Mouse (Mus musculus) limb, embryonic 15.5 days (tissue): ENCODE data around the gene Rpl23. TPM values are rescaled to one million over a fixed set of nuclear protein-coding genes. Genes with fewer than 3 reads are reported as not detected.
"Not testable (repeated sequence)": the region's sequence is repeated elsewhere in the genome, so short reads cannot be mapped to it uniquely, and the experiment has no call there.

ENCODE experiments used
- ATAC-seq: fragments of 200-750 bp; cut with Nextera tagmentation; 2 replicates; pipeline ENCODE4 v1.8.0; 2017; ENCODE audit warnings: low read depth, moderate TSS enrichment; ENCODE audit not compliant: insufficient number of reproducible peaks, low FRiP score, low TSS enrichment
- H3K27ac ChIP-seq: fragments of 300-500 bp; sonication (generic); 2 replicates; pipeline ENCODE4 v1.5.1; 2015; ENCODE audit warnings: moderate library complexity, mild to moderate bottlenecking, inconsistent platforms
- H3K27me3 ChIP-seq: fragments of 300-500 bp; sonication (generic); 2 replicates; pipeline ENCODE4 v1.6.1; 2015; ENCODE audit warnings: inconsistent platforms
- H3K36me3 ChIP-seq: fragments of 300-500 bp; sonication (generic); 2 replicates; pipeline ENCODE4 v1.6.1; 2015; ENCODE audit warnings: inconsistent platforms
- H3K4me1 ChIP-seq: fragments of 300-500 bp; sonication (generic); 2 replicates; pipeline ENCODE4 v1.6.1; 2015; ENCODE audit warnings: inconsistent platforms
- H3K4me2 ChIP-seq: fragments of 300-500 bp; sonication (generic); 2 replicates; pipeline ENCODE4 v1.6.1; 2015; ENCODE audit warnings: mild to moderate bottlenecking, inconsistent platforms
- H3K4me3 ChIP-seq: fragments of 300-500 bp; sonication (generic); 2 replicates; pipeline ENCODE4 v1.5.1; 2015; ENCODE audit warnings: mild to moderate bottlenecking, inconsistent platforms
- H3K9ac ChIP-seq: fragments of 300-500 bp; sonication (generic); 2 replicates; pipeline ENCODE4 v1.6.1; 2015; ENCODE audit warnings: inconsistent platforms
- H3K9me3 ChIP-seq: fragments of 300-500 bp; sonication (generic); 2 replicates; pipeline ENCODE4 v1.6.1; 2016; ENCODE audit warnings: inconsistent platforms
- WGBS: fragments of 180-500 bp; shearing (Covaris S2); methylation state at CpG from one replicate; pipeline ENCODE4 v1.1.7; 2015; 5-methylcytosine and 5-hydroxymethylcytosine counted together
- polyA plus RNA-seq: library from polyadenylated mRNA; unstranded; fragments of >200 nt; fragmentation: Nextera tagmentation; extraction: Ambion mirVana; gene quantifications from 2 replicates; pipeline ENCODE4 v1.2.1, GENCODE M21; 2015

Gene Rpl23
- polyA plus RNA-seq, 1 experiment from 2014 or later: 586 TPM

DNA sequence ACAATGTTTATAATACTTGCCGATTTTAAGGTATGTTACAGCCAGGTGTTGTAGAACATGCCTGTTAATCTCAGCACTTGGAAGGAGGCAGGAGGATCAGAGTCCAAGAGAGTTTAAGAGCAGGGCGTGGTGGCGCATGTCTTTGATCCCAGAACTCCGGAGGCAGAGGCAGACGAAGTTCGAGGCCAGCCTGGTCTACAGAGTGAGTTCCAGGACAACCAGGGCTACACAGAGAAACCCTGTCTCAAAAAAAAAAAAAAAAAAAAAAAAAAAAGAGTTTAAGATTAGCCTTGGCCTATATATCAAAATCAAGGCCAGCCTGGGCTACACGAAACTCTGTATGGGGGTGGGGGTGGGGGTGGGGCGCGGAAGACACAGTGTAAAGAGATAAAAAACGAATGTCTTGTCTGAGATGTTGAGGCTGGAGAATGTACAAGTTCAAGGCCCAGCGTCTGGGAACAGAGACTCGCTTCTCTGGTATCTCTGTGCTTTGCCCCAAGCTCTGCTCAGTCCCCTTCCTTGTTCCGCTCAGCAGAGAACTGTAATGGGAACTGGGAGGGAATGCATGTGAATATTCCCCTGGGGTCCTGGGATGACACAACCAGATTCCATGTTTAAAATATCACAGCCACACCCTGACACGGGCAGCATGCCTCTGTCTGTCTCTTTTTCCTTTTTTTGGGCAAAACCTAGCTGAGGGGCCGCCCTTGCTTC, 15.3 kb upstream of the Rpl23 start:
- Histone ChIP-seq H3K9ac (no peak overlapping the region), H3K36me3 (0 out of 2 replicates have a peak, but pooled peaks cover 5% of the 10 kb centered on the region), H3K27ac (peak overlapping the region; percentile 63), H3K4me2 (peak overlapping the region; percentile 88; the same call in 1 of the 2 replicates), H3K9me3 (no peaks in the 10 kb centered on the region), H3K4me1 (peaks cover 27% of the 10 kb centered on the region), H3K27me3 (no peaks in the 10 kb centered on the region), H3K4me3 (no peak overlapping the region)
- no peak for ATAC-seq
- WGBS: 54% methylated on average over 15 of the region's 15 CpGs

DNA sequence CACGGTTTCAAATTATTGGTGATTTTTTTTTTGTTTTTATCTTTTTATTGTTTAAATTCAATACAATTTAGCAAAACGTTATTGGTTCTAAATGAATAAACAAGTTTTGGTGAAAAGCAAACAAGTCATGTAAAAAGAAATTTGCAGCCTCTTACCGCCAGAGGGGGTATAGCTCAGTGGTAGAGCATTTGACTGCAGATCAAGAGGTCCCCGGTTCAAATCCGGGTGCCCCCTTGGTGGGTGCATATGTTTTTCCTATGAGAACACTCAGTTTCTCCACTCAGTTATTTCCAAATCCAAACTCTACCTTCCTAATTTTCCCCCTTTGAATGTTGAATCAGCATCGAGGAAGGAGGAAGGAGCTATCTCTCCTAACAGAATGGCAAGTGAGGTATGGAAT, 14.7 kb upstream of the Rpl23 start:
- Histone ChIP-seq H3K4me3 (no peak overlapping the region), H3K4me2 (no peak overlapping the region), H3K4me1 (peaks cover 21% of the 10 kb centered on the region), H3K9me3 (no peaks in the 10 kb centered on the region), H3K36me3 (no peaks in the 10 kb centered on the region), H3K9ac (no peak overlapping the region), H3K27me3 (no peaks in the 10 kb centered on the region), H3K27ac (no peak overlapping the region)
- no peak for ATAC-seq
- 6% methylated on average over 6 of the region's 6 CpGs for WGBS

DNA sequence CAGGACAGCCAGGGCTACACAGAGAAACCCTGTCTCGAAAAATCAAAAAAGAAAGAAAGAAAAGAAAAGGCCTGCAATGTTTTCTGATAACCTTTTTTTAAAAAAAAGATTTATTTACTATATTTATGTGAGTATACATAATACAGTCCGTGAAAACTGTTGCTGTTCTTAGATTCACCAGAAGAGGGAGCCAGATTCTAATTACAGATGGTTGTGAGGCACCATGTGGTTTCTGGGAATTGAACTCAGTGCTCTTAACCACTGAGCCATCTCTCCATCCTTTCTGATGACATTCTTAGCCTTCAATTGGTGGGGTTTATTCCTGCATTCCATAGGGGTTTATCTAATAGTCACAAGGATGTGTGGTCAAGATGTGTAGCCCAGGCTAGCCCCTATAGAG, 10.9 kb upstream of the Rpl23 start:
- no peaks in the 10 kb centered on the region for H3K9me3 ChIP-seq
- no peaks in the 10 kb centered on the region for H3K27me3 ChIP-seq
- peaks cover 6% of the 10 kb centered on the region for H3K4me1 ChIP-seq
- H3K4me3 ChIP-seq: no peak overlapping the region
- no peak overlapping the region for H3K4me2 ChIP-seq
- 5% methylated on average over 2 of the region's 2 CpGs for WGBS
- no peak for ATAC-seq
- no peak overlapping the region for H3K27ac ChIP-seq
- H3K36me3 ChIP-seq: no peaks in the 10 kb centered on the region
- no peak overlapping the region for H3K9ac ChIP-seq

DNA sequence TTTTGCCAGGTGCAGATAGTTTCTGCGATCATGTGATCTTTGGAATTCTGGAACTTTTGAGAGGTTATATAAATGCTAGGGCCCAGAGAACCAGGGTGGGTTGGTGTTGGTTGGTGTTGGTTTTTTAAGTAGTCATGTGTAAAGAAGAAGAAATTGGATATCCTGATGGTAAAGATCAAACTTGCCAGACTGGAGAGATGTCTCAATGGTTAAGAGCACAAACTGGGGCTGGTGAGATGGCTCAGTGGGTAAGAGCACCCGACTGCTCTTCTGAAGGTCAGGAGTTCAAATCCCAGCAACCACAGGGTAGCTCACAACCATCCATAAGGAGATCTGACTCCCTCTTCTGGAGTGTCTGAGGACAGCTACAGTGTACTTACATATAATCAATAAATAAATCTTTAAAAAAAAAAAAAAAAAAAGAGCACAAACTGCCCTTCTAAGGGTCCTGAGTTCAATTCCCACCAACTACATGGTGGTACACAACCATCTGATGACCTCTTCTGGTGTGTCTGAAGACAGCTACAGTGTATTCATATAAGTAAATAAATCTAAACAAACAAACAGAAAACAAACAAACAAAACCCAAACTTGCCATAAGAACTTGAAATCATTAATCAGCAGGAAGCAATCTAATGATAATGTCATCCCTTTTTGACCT, 8.7 kb upstream of the Rpl23 start:
- not testable (repeated sequence) for H3K9me3 ChIP-seq, H3K36me3 ChIP-seq, H3K27me3 ChIP-seq, H3K4me2 ChIP-seq, H3K9ac ChIP-seq, H3K4me1 ChIP-seq, ATAC-seq, H3K4me3 ChIP-seq, H3K27ac ChIP-seq
- 86% methylated on average over 2 of the region's 2 CpGs for WGBS

DNA sequence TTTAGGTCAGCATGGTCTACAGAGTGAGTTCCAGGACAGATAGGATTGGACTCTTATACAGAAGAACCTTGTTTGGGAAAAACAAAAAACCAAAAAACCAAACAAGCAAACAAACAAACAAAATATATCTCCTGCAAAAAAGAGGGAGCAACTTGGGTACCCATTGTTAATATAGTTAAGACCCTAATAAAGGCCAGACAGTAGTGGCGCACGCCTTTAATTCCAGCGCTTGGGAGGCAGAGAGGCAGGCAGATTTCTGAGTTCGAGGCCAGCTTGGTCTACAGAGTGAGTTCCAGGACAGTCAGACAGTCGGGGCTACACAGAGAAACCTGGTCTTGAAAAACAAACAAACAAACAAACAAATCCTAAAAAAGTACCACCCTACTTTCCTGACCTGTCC, 7.5 kb upstream of the Rpl23 start:
- H3K4me3 ChIP-seq: no peak overlapping the region
- H3K27me3 ChIP-seq: no peaks in the 10 kb centered on the region
- H3K27ac ChIP-seq: no peak overlapping the region
- H3K4me2 ChIP-seq: no peak overlapping the region
- ATAC-seq: no peak
- no peak overlapping the region for H3K9ac ChIP-seq
- H3K9me3 ChIP-seq: no peaks in the 10 kb centered on the region
- no peaks in the 10 kb centered on the region for H3K4me1 ChIP-seq
- 85% methylated on average over 5 of the region's 5 CpGs for WGBS
- no peaks in the 10 kb centered on the region for H3K36me3 ChIP-seq

DNA sequence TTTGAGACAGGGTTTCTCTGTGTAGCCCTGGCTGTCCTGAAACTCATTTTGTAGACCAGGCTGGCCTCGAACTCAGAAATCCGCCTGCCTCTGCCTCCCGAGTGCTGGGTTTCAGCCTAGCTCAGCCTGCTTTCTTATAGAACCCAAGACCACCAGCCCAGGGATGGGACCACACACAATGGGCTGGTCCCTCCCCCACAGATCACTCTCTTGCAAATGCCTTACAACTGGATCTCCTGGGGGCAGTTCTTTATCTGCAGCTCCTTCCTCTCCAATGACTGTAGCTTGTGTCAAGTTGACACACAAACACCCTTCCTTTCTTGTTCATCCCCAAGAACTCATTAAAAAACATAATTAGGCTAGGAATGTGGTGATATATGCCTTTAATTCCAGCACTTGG, 5.7 kb upstream of the Rpl23 start:
- Histone ChIP-seq H3K4me3 (no peak overlapping the region), H3K4me1 (0 out of 2 replicates have a peak, but pooled peaks cover 2% of the 10 kb centered on the region), H3K9me3 (no peaks in the 10 kb centered on the region), H3K27me3 (no peaks in the 10 kb centered on the region), H3K36me3 (no peaks in the 10 kb centered on the region), H3K27ac (no peak overlapping the region), H3K4me2 (no peak overlapping the region), H3K9ac (no peak overlapping the region)
- no peak for ATAC-seq
- 88% methylated on average over 3 of the region's 3 CpGs for WGBS

DNA sequence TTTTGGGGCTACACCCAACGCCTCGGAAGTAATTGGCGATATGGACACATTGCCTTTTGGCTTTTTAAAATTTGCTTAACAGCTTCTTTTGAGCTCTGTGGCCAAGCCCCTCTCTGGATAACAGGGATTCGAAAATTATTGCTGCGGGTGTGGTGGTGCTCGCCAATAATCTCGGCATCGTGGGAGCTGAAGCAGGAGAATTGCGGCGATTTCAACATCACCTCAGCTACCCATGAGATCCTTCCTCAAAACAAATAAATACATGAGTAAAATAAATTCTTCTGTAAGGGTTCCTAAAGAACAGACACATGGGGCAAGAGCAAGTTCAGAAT, 293 bp upstream of the Rpl23 start:
- 0% methylated on average over 10 of the region's 10 CpGs for WGBS
- Histone ChIP-seq H3K4me2 (peak overlapping the region; percentile 54), H3K4me1 (peaks cover 22% of the 10 kb centered on the region), H3K27me3 (no peaks in the 10 kb centered on the region), H3K27ac (peak overlapping the region; percentile 93), H3K9me3 (no peaks in the 10 kb centered on the region), H3K4me3 (peak overlapping the region; percentile 92), H3K36me3 (peaks cover 33% of the 10 kb centered on the region), H3K9ac (peak overlapping the region; percentile 96)
- ATAC-seq: no peak

DNA sequence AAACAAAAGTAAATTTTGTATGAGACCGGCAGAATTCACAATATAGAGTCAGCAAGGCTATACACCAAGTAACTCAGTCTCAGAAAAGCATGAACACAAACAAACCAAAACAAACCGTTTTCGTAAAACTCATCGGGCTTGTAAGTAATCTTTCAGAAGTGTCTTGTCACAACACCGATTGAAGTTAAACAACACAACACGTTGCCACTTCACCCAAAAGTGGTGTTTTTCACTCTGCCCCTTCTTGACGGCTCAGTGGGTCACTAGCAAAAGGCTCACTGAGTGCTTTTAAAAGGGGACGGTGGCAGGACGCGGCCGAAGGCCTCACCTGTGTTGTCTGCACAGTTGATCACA, 782 bp downstream of the Rpl23 start:
- ATAC-seq: no peak
- Histone ChIP-seq H3K9me3 (no peaks in the 10 kb centered on the region), H3K4me1 (peaks cover 24% of the 10 kb centered on the region), H3K27me3 (no peaks in the 10 kb centered on the region), H3K9ac (peak overlapping the region; percentile 96), H3K4me3 (peak overlapping the region; percentile 92), H3K4me2 (peak overlapping the region; percentile 51), H3K36me3 (peaks cover 43% of the 10 kb centered on the region), H3K27ac (peak overlapping the region; percentile 93)
- under 1% methylated on average over 11 of the region's 11 CpGs for WGBS

DNA sequence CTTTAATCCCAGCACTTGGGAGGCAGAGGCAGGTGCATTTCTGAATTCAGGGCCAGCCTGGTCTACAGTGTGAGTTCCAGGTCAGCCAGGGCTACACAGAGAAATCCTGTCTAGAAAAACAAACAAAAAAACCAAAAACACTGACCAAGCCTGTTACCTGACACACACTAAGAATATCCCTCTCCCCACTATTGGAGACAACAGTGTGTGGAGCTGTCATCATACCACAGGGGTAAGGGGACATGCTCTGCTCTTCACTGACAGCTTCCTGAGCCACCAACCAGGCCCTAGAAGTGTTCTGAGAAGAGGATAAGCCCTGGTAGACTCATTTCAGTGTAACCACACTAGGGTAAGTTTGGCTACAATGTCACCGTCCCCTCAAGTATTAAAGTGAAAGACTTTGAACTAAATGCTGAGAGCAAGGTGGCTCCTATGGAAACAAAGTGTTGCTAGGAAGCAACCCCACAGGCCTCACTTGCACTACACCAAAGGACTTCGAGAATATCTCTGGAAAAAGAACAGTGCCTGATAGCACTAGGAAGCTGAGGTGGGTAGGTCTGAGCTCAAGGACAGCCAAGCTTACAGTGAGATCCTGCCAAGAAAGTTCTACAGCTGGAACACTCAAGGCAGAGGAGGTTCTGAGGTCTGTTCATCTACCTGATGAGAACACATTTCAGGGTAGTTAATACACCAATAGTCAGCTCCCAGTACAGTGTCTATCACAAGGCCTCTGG, 2.1 kb downstream of the Rpl23 start:
- H3K9me3 ChIP-seq: no peaks in the 10 kb centered on the region
- H3K27me3 ChIP-seq: no peaks in the 10 kb centered on the region
- WGBS: 82% methylated on average over 2 of the region's 2 CpGs
- ATAC-seq: no peak
- peaks cover 52% of the 10 kb centered on the region for H3K36me3 ChIP-seq
- peak overlapping the region; percentile 51 for H3K4me2 ChIP-seq
- no peak overlapping the region for H3K9ac ChIP-seq
- peak overlapping the region; percentile 92 for H3K4me3 ChIP-seq
- no peak overlapping the region for H3K27ac ChIP-seq
- H3K4me1 ChIP-seq: peaks cover 24% of the 10 kb centered on the region

DNA sequence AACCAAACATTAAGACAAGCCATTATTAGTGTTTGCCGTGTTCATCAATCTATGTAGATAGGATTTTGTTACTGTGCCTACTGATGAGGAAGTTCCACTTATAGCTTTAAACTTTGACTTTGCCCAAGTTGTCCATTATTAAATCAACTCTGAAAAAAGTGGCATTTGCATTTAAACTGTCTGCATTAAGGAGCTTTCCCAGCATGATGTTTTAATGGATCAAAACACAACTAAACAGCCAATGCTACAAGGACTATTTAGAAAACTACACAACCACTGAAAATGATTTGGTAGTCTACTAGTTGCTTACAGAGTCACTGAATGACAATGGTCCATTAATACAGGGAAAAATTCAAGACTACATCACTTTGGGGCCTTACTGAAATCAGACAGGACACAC, 3.3 kb downstream of the Rpl23 start:
- WGBS: 93% methylated on average over 1 of the region's 1 CpGs
- Histone ChIP-seq H3K4me2 (no peak overlapping the region), H3K27me3 (no peaks in the 10 kb centered on the region), H3K9ac (no peak overlapping the region), H3K36me3 (peaks cover 56% of the 10 kb centered on the region), H3K4me3 (no peak overlapping the region), H3K9me3 (no peaks in the 10 kb centered on the region), H3K4me1 (peaks cover 24% of the 10 kb centered on the region), H3K27ac (no peak overlapping the region)
- no peak for ATAC-seq

DNA sequence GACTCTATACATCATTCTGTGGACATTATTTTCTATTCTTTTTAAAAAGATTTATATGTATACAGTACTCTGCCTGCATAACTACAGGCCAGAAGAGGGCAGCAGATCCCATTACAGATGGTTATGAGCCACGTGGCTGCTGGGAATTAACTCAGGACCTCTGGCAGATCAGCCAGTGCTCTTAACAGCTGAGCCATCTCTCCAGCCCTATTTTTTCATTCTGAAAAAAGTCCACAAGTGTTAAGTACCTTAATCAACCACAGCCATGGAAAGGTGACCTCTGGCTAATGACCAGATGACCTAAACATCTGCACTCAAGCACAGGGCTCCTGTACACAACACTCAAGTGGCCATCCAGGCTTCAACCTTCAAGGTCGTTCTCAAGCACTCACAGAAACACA, 5.1 kb downstream of the Rpl23 start:
- 48% methylated on average over 2 of the region's 2 CpGs for whole genome bisulfite sequencing
- Histone ChIP-seq H3K4me3 (no peak overlapping the region), H3K36me3 (peaks cover 56% of the 10 kb centered on the region), H3K27me3 (no peaks in the 10 kb centered on the region), H3K9me3 (no peaks in the 10 kb centered on the region), H3K4me1 (peaks cover 20% of the 10 kb centered on the region), H3K9ac (no peak overlapping the region), H3K27ac (no peak overlapping the region), H3K4me2 (no peak overlapping the region)
- 0 out of 2 replicates have a peak, but pooled peaks have one; percentile 22 for ATAC-seq

DNA sequence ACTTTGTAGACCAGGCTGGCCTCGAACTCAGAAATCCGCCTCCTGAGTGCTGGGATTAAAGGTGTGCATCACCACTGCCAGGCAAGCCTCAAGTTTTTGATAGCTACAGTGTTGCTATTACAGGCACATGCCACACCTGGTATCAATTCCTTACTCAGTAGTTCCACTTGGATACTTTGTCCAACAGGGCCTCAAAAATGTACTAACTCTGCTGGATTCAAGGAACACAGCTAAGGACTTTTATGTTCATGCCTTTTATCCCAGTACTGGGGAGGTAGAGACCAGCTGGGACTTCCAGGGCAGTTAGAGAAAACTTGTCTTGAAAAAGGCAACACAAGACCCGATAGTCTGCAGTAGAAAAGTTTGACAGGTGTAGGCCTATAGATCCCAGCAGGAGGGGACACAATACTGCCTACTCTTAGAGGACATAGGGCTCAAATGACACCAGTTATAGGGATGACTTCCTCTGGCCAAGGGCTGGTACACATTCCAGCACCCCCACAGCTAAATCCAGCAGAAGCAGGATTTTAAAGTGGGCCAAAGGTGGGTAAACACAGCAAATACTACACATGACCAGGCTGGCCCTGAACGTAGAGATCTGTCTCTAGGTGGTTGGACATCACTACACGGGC, 5.6 kb downstream of the Rpl23 start:
- Histone ChIP-seq H3K36me3 (peaks cover 56% of the 10 kb centered on the region), H3K4me2 (no peak overlapping the region), H3K9ac (no peak overlapping the region), H3K27ac (no peak overlapping the region), H3K4me1 (peaks cover 20% of the 10 kb centered on the region), H3K27me3 (no peaks in the 10 kb centered on the region), H3K9me3 (no peaks in the 10 kb centered on the region), H3K4me3 (no peak overlapping the region)
- ATAC-seq: no peak; the same call in 1 of the 2 replicates
- WGBS: 59% methylated on average over 5 of the region's 5 CpGs
